Mouse (Mus musculus): Measurements from ENCODE around the gene Zfp62. TPM values are rescaled to one million over a fixed set of nuclear protein-coding genes. Genes with fewer than 3 reads are reported as not detected.

Zfp62 gene
- total and polyA plus RNA-seq, 2 experiments from 2014 or later: 25.6 to 26.6 TPM

DNA sequence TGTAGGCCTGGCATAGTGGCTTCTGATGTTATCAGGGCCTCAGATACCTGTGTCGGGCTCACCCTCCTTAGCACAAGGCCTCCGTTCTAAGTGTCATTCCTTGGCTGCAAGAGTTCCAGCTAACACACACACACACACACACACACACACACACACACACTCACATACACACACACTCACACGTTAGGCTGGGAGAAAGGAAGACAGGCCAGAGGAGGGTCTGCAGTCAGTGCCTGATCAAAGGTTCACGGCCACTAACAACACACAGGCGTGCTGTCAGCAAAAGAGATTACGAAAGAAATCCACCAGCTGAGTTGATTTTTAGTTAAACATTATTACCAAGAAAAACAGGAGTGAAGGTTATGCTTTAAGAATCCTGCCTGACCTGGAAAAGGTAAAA is 63.6 kb downstream of the Zfp62 start:
- Histone ChIP-seq H3K27ac (ENCODE audit: low read depth, low read length) (no peak overlapping the region), H3K4me1 (ENCODE audit: insufficient read depth, low read length) (no peaks in the 10 kb centered on the region), H3K4me2 (ENCODE audit: low read depth, low read length, poor library complexity, severe bottlenecking) (no peak overlapping the region), H3K27me3 (ENCODE audit: insufficient read depth, low read length) (no peaks in the 10 kb centered on the region), H3K36me3 (ENCODE audit: insufficient read depth, low read length) (peaks cover 6% of the 10 kb centered on the region), H3K4me3 (ENCODE audit: low read depth, low read length) (no peak overlapping the region), H3K9ac (replicated peaks; ENCODE audit: low read length, poor library complexity, severe bottlenecking) (no peak overlapping the region), H3K9me3 (ENCODE audit: low read length) (no peaks in the 10 kb centered on the region)
- ATAC-seq (ENCODE audit: low FRiP score) (no peak), DNase-seq (ENCODE audit: low spot score) (no peak)
- 88% methylated on average over 6 of the region's 6 CpGs for WGBS
- no peak for TF ChIP-seq CTCF (IDR thresholded peaks at IDR 0.05)

DNA sequence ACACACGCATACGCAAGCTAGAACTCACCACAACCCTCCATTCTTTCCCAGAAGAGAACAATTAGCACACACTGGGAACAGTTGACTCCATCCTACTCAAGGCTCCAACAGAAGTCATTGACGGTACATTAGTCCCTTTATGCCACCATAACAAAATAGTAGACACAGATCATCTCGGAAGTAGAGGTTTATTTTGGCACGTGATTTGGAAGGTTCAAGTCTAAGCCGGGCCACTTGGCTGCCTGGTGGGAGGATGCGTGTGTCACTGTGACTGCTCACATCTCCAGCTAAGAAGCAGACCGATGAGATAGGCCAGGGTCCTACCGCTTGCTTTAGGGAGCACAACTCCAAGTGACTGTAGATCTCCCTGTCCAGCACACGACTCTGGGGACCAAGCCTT is 64.2 kb downstream of the Zfp62 start:
- WGBS: 89% methylated on average over 10 of the region's 10 CpGs
- Histone ChIP-seq H3K9ac (replicated peaks; ENCODE audit: low read length, poor library complexity, severe bottlenecking) (no peak overlapping the region), H3K4me3 (ENCODE audit: low read depth, low read length) (no peak overlapping the region), H3K27ac (ENCODE audit: low read depth, low read length) (no peak overlapping the region), H3K27me3 (ENCODE audit: insufficient read depth, low read length) (no peaks in the 10 kb centered on the region), H3K4me1 (ENCODE audit: insufficient read depth, low read length) (no peaks in the 10 kb centered on the region), H3K36me3 (ENCODE audit: insufficient read depth, low read length) (peaks cover 2% of the 10 kb centered on the region), H3K9me3 (ENCODE audit: low read length) (no peaks in the 10 kb centered on the region), H3K4me2 (ENCODE audit: low read depth, low read length, poor library complexity, severe bottlenecking) (no peak overlapping the region)
- no peak for DNase-seq (ENCODE audit: low spot score)
- TF ChIP-seq CTCF (IDR thresholded peaks at IDR 0.05): no peak
- no peak for ATAC-seq (ENCODE audit: low FRiP score)

DNA sequence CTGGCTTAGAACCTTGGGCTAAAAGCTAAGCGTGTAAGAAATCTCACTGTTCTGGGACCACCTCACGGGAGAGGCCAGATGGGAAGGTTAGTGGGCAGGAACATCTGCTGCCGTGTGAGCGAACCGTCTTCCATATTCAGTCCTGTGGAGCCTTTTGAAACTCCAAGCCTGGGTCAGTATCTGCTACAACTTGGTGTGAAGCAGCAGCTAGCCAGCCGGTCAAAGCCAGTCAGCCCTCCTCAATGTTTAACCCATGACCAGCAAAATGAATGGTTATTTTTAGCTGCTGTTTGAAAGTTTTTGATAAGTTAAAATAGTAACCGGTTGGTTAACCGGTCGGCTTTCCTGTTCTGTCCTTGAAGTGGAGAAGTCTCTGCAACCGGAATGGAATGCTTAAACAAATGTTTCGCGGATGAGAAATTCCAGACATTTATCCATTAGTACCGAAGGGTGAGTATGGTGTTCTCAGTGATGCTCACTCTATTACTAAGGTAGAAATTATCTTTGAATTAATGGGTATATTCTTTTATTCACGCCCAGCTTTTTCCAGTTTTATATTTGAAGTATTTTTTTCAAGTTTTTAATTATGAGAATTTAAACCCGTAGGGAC is 65.0 kb downstream of the Zfp62 start:
- no peaks in the 10 kb centered on the region; the same call in 1 of the 2 replicates for H3K36me3 ChIP-seq (ENCODE audit: insufficient read depth, low read length)
- H3K27me3 ChIP-seq (ENCODE audit: insufficient read depth, low read length): no peaks in the 10 kb centered on the region
- H3K27ac ChIP-seq (ENCODE audit: low read depth, low read length): no peak overlapping the region
- no peaks in the 10 kb centered on the region for H3K9me3 ChIP-seq (ENCODE audit: low read length)
- H3K9ac ChIP-seq (replicated peaks; ENCODE audit: low read length, poor library complexity, severe bottlenecking): no peak overlapping the region
- no peak overlapping the region for H3K4me3 ChIP-seq (ENCODE audit: low read depth, low read length)
- H3K4me2 ChIP-seq (ENCODE audit: low read depth, low read length, poor library complexity, severe bottlenecking): no peak overlapping the region
- no peak for DNase-seq (ENCODE audit: low spot score)
- ATAC-seq (ENCODE audit: low FRiP score): no peak
- no peaks in the 10 kb centered on the region for H3K4me1 ChIP-seq (ENCODE audit: insufficient read depth, low read length)
- 82% methylated on average over 15 of the region's 15 CpGs for WGBS
- TF ChIP-seq CTCF (IDR thresholded peaks at IDR 0.05): no peak

Other genes starting within 250 kb of the Zfp62 start
- gene Olfr56, start 224.4 kb upstream of the Zfp62 start, total RNA-seq (2014; rRNA removed): 0.33 TPM in 1 of 2 replicates, not detected in the other
- gene Olfr56, start 224.4 kb upstream of the Zfp62 start, polyA plus RNA-seq (2015; fragmentation: Nextera tagmentation; extraction: Ambion mirVana): not detected in 2 replicates
- gene 9930111J21Rik1, start 223.9 kb upstream of the Zfp62 start, total RNA-seq (2014; rRNA removed): 0.88 and 1.5 TPM in 2 replicates
- gene 9930111J21Rik1, start 223.9 kb upstream of the Zfp62 start, polyA plus RNA-seq (2015; fragmentation: Nextera tagmentation; extraction: Ambion mirVana): 0.13 and 0.25 TPM in 2 replicates
- 0.24 TPM in 1 of 2 replicates, not detected in the other for gene Gm12185, start 211.1 kb upstream of the Zfp62 start, total RNA-seq (2014; rRNA removed)
- not detected in 2 replicates for gene Gm12185, start 211.1 kb upstream of the Zfp62 start, polyA plus RNA-seq (2015; fragmentation: Nextera tagmentation; extraction: Ambion mirVana)
- not detected in 2 replicates for gene Tgtp1, start 209.1 kb upstream of the Zfp62 start, total RNA-seq (2014; rRNA removed)
- 0.15 TPM in 1 of 2 replicates, not detected in the other for gene Tgtp1, start 209.1 kb upstream of the Zfp62 start, polyA plus RNA-seq (2015; fragmentation: Nextera tagmentation; extraction: Ambion mirVana)
- 0.55 and 1.7 TPM in 2 replicates for gene 9930111J21Rik2, start 152.1 kb upstream of the Zfp62 start, total RNA-seq (2014; rRNA removed)
- gene 9930111J21Rik2, start 152.1 kb upstream of the Zfp62 start, polyA plus RNA-seq (2015; fragmentation: Nextera tagmentation; extraction: Ambion mirVana): 0.18 and 0.20 TPM in 2 replicates
- not detected in 2 replicates for gene Tgtp2, start 139.1 kb upstream of the Zfp62 start, total RNA-seq (2014; rRNA removed)
- 0.15 and 0.19 TPM in 2 replicates for gene Tgtp2, start 139.1 kb upstream of the Zfp62 start, polyA plus RNA-seq (2015; fragmentation: Nextera tagmentation; extraction: Ambion mirVana)
- gene Ifi47, start 126.7 kb upstream of the Zfp62 start, total RNA-seq (2014; rRNA removed): 1.1 and 3.3 TPM in 2 replicates
- 0.74 and 1.4 TPM in 2 replicates for gene Ifi47, start 126.7 kb upstream of the Zfp62 start, polyA plus RNA-seq (2015; fragmentation: Nextera tagmentation; extraction: Ambion mirVana)
- gene Olfr1396, start 88.4 kb upstream of the Zfp62 start, total RNA-seq (2014; rRNA removed): not detected in 2 replicates
- not detected in 2 replicates for gene Olfr1396, start 88.4 kb upstream of the Zfp62 start, polyA plus RNA-seq (2015; fragmentation: Nextera tagmentation; extraction: Ambion mirVana)
- gene Olfr1395, start 61.0 kb upstream of the Zfp62 start, total RNA-seq (2014; rRNA removed): not detected in 2 replicates
- not detected in 2 replicates for gene Olfr1395, start 61.0 kb upstream of the Zfp62 start, polyA plus RNA-seq (2015; fragmentation: Nextera tagmentation; extraction: Ambion mirVana)
- not detected in 2 replicates for gene Olfr1394, start 48.9 kb upstream of the Zfp62 start, total RNA-seq (2014; rRNA removed)
- not detected in 2 replicates for gene Olfr1394, start 48.9 kb upstream of the Zfp62 start, polyA plus RNA-seq (2015; fragmentation: Nextera tagmentation; extraction: Ambion mirVana)
- 0.19 TPM in 1 of 2 replicates, not detected in the other for gene Btnl9, start 16.1 kb upstream of the Zfp62 start, total RNA-seq (2014; rRNA removed)
- 0.26 and 0.80 TPM in 2 replicates for gene Btnl9, start 16.1 kb upstream of the Zfp62 start, polyA plus RNA-seq (2015; fragmentation: Nextera tagmentation; extraction: Ambion mirVana)
- 88.1 and 102 TPM in 2 replicates for gene Mgat1, start 40.9 kb downstream of the Zfp62 start, total RNA-seq (2014; rRNA removed)
- gene Mgat1, start 40.9 kb downstream of the Zfp62 start, polyA plus RNA-seq (2015; fragmentation: Nextera tagmentation; extraction: Ambion mirVana): 33.9 and 35.4 TPM in 2 replicates
- 0.19 and 1.4 TPM in 2 replicates for gene Olfr1393, start 75.0 kb downstream of the Zfp62 start, total RNA-seq (2014; rRNA removed)
- gene Olfr1393, start 75.0 kb downstream of the Zfp62 start, polyA plus RNA-seq (2015; fragmentation: Nextera tagmentation; extraction: Ambion mirVana): 0.21 TPM in 1 of 2 replicates, not detected in the other
- 0.52 and 0.60 TPM in 2 replicates for gene Olfr1392, start 82.0 kb downstream of the Zfp62 start, total RNA-seq (2014; rRNA removed)
- 0.14 TPM in 1 of 2 replicates, not detected in the other for gene Olfr1392, start 82.0 kb downstream of the Zfp62 start, polyA plus RNA-seq (2015; fragmentation: Nextera tagmentation; extraction: Ambion mirVana)
- 0.09 TPM in 1 of 2 replicates, not detected in the other for gene Olfr10, start 101.4 kb downstream of the Zfp62 start, total RNA-seq (2014; rRNA removed)
- gene Olfr10, start 101.4 kb downstream of the Zfp62 start, polyA plus RNA-seq (2015; fragmentation: Nextera tagmentation; extraction: Ambion mirVana): not detected in 2 replicates
- not detected in 2 replicates for gene Olfr1391, start 119.5 kb downstream of the Zfp62 start, total RNA-seq (2014; rRNA removed)
- gene Olfr1391, start 119.5 kb downstream of the Zfp62 start, polyA plus RNA-seq (2015; fragmentation: Nextera tagmentation; extraction: Ambion mirVana): not detected in 2 replicates
- not detected in 2 replicates for gene Olfr1390, start 131.9 kb downstream of the Zfp62 start, total RNA-seq (2014; rRNA removed)
- not detected in 2 replicates for gene Olfr1390, start 131.9 kb downstream of the Zfp62 start, polyA plus RNA-seq (2015; fragmentation: Nextera tagmentation; extraction: Ambion mirVana)
- 0.22 TPM in 1 of 2 replicates, not detected in the other for gene Olfr1389, start 219.8 kb downstream of the Zfp62 start, total RNA-seq (2014; rRNA removed)
- gene Olfr1389, start 219.8 kb downstream of the Zfp62 start, polyA plus RNA-seq (2015; fragmentation: Nextera tagmentation; extraction: Ambion mirVana): not detected in 2 replicates
- not detected in 2 replicates for gene Olfr1388, start 233.3 kb downstream of the Zfp62 start, total RNA-seq (2014; rRNA removed)
- 0.05 and 0.07 TPM in 2 replicates for gene Olfr1388, start 233.3 kb downstream of the Zfp62 start, polyA plus RNA-seq (2015; fragmentation: Nextera tagmentation; extraction: Ambion mirVana)

Data from midbrain, postnatal 0 days (tissue).